Mouse (Mus musculus) CH12.LX (cell line): ENCODE measurements around the gene Cox8a. TPM values are rescaled to one million over a fixed set of nuclear protein-coding genes. Genes with fewer than 3 reads are reported as not detected.

ENCODE experiments used
- DNase-seq: peaks from one replicate; pipeline ENCODE4 v3.0.0-alpha.2; 2013; ENCODE audit errors: extremely low read depth
- H3K27ac ChIP-seq: 2 replicates; pipeline ENCODE4 v1.5.1; 2012; ENCODE audit warnings: low read depth, mild to moderate bottlenecking, control low read depth, moderate library complexity; ENCODE audit not compliant: insufficient read depth
- H3K27me3 ChIP-seq: replicated peaks from 2 replicates; pipeline ENCODE3; 2012; ENCODE audit warnings: inconsistent platforms
- H3K36me3 ChIP-seq, 2 experiments: replicated peaks in 1 of 2; 2 replicates each; pipeline versions ENCODE3 to v1.6.1; 2012; ENCODE audit warnings: inconsistent platforms in 1 of 2, low read length in 1 of 2, mild to moderate bottlenecking in 1 of 2, mixed read lengths in 1 of 2, moderate library complexity in 1 of 2; ENCODE audit not compliant: control insufficient read depth in 1 of 2, insufficient read depth in 1 of 2
- H3K4me1 ChIP-seq, 2 experiments: 2 replicates each; pipeline ENCODE4 v1.6.1; 2012; ENCODE audit warnings: inconsistent platforms in 1 of 2, moderate library complexity in 1 of 2; ENCODE audit not compliant: insufficient read depth in 2 of 2, control insufficient read depth in 1 of 2
- H3K4me2 ChIP-seq: 2 replicates; pipeline ENCODE4 v1.6.1; 2012; ENCODE audit warnings: low read depth, mild to moderate bottlenecking, control low read depth; ENCODE audit not compliant: poor library complexity, insufficient read depth, severe bottlenecking
- H3K4me3 ChIP-seq, 3 experiments: fragments of 150-350 bp in 1 of 3; sonication (generic) in 1 of 3; replicated peaks in 1 of 3; 2 replicates each; pipeline versions ENCODE3 to v1.5.1; 2011 to 2012; ENCODE audit warnings: low read depth in 2 of 3, low read length in 2 of 3, mild to moderate bottlenecking in 2 of 3, moderate library complexity in 2 of 3, control low read depth in 1 of 3, improper control_type of control experiment in 1 of 3, inconsistent platforms in 1 of 3, mixed read lengths in 1 of 3; ENCODE audit not compliant: poor library complexity in 1 of 3
- H3K79me2 ChIP-seq: replicated peaks from 2 replicates; pipeline ENCODE4 v1.6.1; 2012; ENCODE audit warnings: mild to moderate bottlenecking, moderate library complexity; ENCODE audit not compliant: control insufficient read depth, poor library complexity, insufficient read depth, severe bottlenecking; ENCODE audit errors: extremely low read depth
- H3K9ac ChIP-seq: 2 replicates; pipeline ENCODE4 v1.6.1; 2012; ENCODE audit warnings: low read depth, mild to moderate bottlenecking, control low read depth, moderate library complexity; ENCODE audit not compliant: insufficient read depth
- H3K9me3 ChIP-seq: replicated peaks from 2 replicates; pipeline ENCODE3; 2012; ENCODE audit warnings: low read length, inconsistent platforms, mixed read lengths
- BHLHE40 ChIP-seq: IDR thresholded peaks from 2 replicates; pipeline ENCODE4 v1.6.1; 2011; ENCODE audit warnings: mild to moderate bottlenecking, low read depth, low read length, improper control_type of control experiment
- CHD1 ChIP-seq: IDR thresholded peaks from 2 replicates; pipeline ENCODE4 v1.6.1; 2012; ENCODE audit warnings: low read depth, low read length, improper control_type of control experiment, inconsistent platforms
- CHD2 ChIP-seq: IDR thresholded peaks from 2 replicates; pipeline ENCODE4 v1.6.1; 2011; ENCODE audit warnings: low read length, improper control_type of control experiment
- E2F4 ChIP-seq: IDR thresholded peaks from 2 replicates; pipeline ENCODE4 v1.6.1; 2011; ENCODE audit warnings: low read depth, low read length, improper control_type of control experiment; ENCODE audit not compliant: insufficient replicate concordance
- EP300 ChIP-seq: IDR thresholded peaks from 2 replicates; pipeline ENCODE4 v1.6.1; 2011; ENCODE audit warnings: low read length, improper control_type of control experiment
- GABPA ChIP-seq: IDR thresholded peaks from 2 replicates; pipeline ENCODE4 v1.6.1; 2012; ENCODE audit warnings: low read depth, low read length, improper control_type of control experiment, inconsistent platforms; ENCODE audit not compliant: insufficient replicate concordance
- HCFC1 ChIP-seq: IDR thresholded peaks from 2 replicates; pipeline ENCODE4 v1.6.1; 2012; ENCODE audit warnings: low read depth, mild to moderate bottlenecking, inconsistent platforms, low read length, improper control_type of control experiment
- IRF4 ChIP-seq: IDR thresholded peaks from 2 replicates; pipeline ENCODE4 v1.6.1; 2014; ENCODE audit warnings: low read depth, mild to moderate bottlenecking, inconsistent platforms, low read length, improper control_type of control experiment
- KAT2A ChIP-seq: IDR thresholded peaks from 2 replicates; pipeline ENCODE4 v1.6.1; 2012; ENCODE audit warnings: low read length, improper control_type of control experiment, inconsistent platforms; ENCODE audit not compliant: insufficient replicate concordance
- MAX ChIP-seq: IDR thresholded peaks from 2 replicates; pipeline ENCODE4 v1.6.1; 2011; ENCODE audit warnings: low read length, improper control_type of control experiment
- MEF2A ChIP-seq: IDR thresholded peaks from 2 replicates; pipeline ENCODE4 v1.6.1; 2014; ENCODE audit warnings: low read depth, mild to moderate bottlenecking, inconsistent platforms, low read length, improper control_type of control experiment, borderline replicate concordance
- MXI1 ChIP-seq: IDR thresholded peaks from 2 replicates; pipeline ENCODE4 v1.6.1; 2011; ENCODE audit warnings: mild to moderate bottlenecking, low read depth, low read length, improper control_type of control experiment
- MYC ChIP-seq: IDR thresholded peaks from 2 replicates; pipeline ENCODE4 v1.6.1; 2011; ENCODE audit warnings: low read depth, mild to moderate bottlenecking, improper control_type of control experiment, low read length
- PAX5 ChIP-seq: IDR thresholded peaks from 2 replicates; pipeline ENCODE4 v1.6.1; 2012; ENCODE audit warnings: low read length, inconsistent platforms, mixed read lengths
- POLR2A ChIP-seq: IDR thresholded peaks from 2 replicates; pipeline ENCODE4 v1.6.1; 2011; ENCODE audit warnings: low read depth, mild to moderate bottlenecking, improper control_type of control experiment, low read length
- POLR2AphosphoS2 ChIP-seq: IDR thresholded peaks from 2 replicates; pipeline ENCODE4 v1.6.1; 2011; ENCODE audit warnings: low read depth, low read length, improper control_type of control experiment
- RAD21 ChIP-seq: IDR thresholded peaks from 2 replicates; pipeline ENCODE4 v1.6.1; 2011; ENCODE audit warnings: low read depth, mild to moderate bottlenecking, low read length, improper control_type of control experiment, moderate library complexity
- SIN3A ChIP-seq: IDR thresholded peaks from 2 replicates; pipeline ENCODE4 v1.6.1; 2012; ENCODE audit warnings: low read length, improper control_type of control experiment, inconsistent platforms
- SMC3 ChIP-seq: IDR thresholded peaks from 2 replicates; pipeline ENCODE4 v1.6.1; 2011; ENCODE audit warnings: low read depth, low read length, improper control_type of control experiment
- UBTF ChIP-seq: IDR thresholded peaks from 2 replicates; pipeline ENCODE4 v1.6.1; 2012; ENCODE audit warnings: low read depth, mild to moderate bottlenecking, inconsistent platforms, low read length, improper control_type of control experiment, moderate library complexity
- USF1 ChIP-seq: IDR thresholded peaks from 2 replicates; pipeline ENCODE4 v1.6.1; 2014; ENCODE audit warnings: low read depth, mild to moderate bottlenecking, inconsistent platforms, low read length, improper control_type of control experiment
- USF2 ChIP-seq: conservative IDR thresholded peaks from 2 replicates; pipeline ENCODE4 v1.6.1; 2011; ENCODE audit warnings: low read depth, low read length, improper control_type of control experiment
- ZC3H11A ChIP-seq: IDR thresholded peaks from 2 replicates; pipeline ENCODE4 v1.6.1; 2012; ENCODE audit warnings: low read depth, mild to moderate bottlenecking, inconsistent platforms, low read length, improper control_type of control experiment
- ZMIZ1 ChIP-seq: IDR thresholded peaks from 2 replicates; pipeline ENCODE4 v1.6.1; 2012; ENCODE audit warnings: low read depth, mild to moderate bottlenecking, inconsistent platforms, low read length, improper control_type of control experiment
- ZNF384 ChIP-seq: IDR thresholded peaks from 2 replicates; pipeline ENCODE4 v1.6.1; 2012; ENCODE audit warnings: low read depth, low read length, improper control_type of control experiment, inconsistent platforms
- dilution Hi-C: fragments of 300-500 bp; cut with MboI; formaldehyde crosslinking; loops from 2 replicates; pipeline ENCODE4 v1.14.3; 2020; ENCODE audit warnings: low sequenced_read_pairs; ENCODE audit not compliant: extremely low pct_unique_long_range_greater_than_20kb, extremely low pct_ligation_motif_present
- in situ Hi-C: fragments of 300-500 bp; cut with MboI; formaldehyde crosslinking; loops from 3 replicates; pipeline ENCODE4 v1.14.3; 2019; ENCODE audit warnings: low sequenced_read_pairs, low pct_ligation_motif_present, low pct_unique_long_range_greater_than_20kb, mixed read lengths
- polyA plus RNA-seq: library from polyadenylated mRNA; unstranded; fragments of >175 nt; gene quantifications from 2 replicates; pipeline ENCODE4 v1.2.1, GENCODE M21; 2012; ENCODE audit warnings: low read depth; ENCODE audit not compliant: insufficient read length
- total RNA-seq, 2 experiments: library from RNA; depleted of rRNA; stranded (reverse); fragments of 300-350 nt in 1 of 2; fragments of >200 nt in 1 of 2; gene quantifications; 2 replicates each; pipeline ENCODE4 v1.2.3; 2012 to 2014

The Cox8a gene
- total and polyA plus RNA-seq, 3 experiments: 326 to 896 (median 822) TPM

- no peaks in the 10 kb centered on the region for H3K9me3 ChIP-seq
- peaks cover 8 to 37% of the 10 kb centered on the region in 2 experiments; a peak in 3 of 4 replicates for H3K4me1 ChIP-seq
- peaks cover 18 to 28% of the 10 kb centered on the region in 2 experiments for H3K36me3 ChIP-seq
- H3K79me2 ChIP-seq: peaks cover 33% of the 10 kb centered on the region
- in situ Hi-C loops: no loop called here
- H3K4me2 ChIP-seq: no peak overlapping the region
- dilution Hi-C loops: no loop called here
- TF ChIP-seq RAD21: no peak
- TF ChIP-seq, all 38 proteins: peak for 0
- Histone ChIP-seq H3K4me3 (no peak overlapping the region), H3K27ac (no peak overlapping the region), H3K27me3 (no peaks in the 10 kb centered on the region), H3K9ac (no peak overlapping the region)
- DNase-seq: no peak
Observed at GRCm38 (mm10) chr19:7218753-7219152, 1.3 kb upstream of the Cox8a start.

GRCm38 (mm10) chr19:7217926-7218267 lies 481 bp upstream of the Cox8a start:
- no peak for TF ChIP-seq IRF4
- no peak for TF ChIP-seq POLR2AphosphoS2
- no peak for TF ChIP-seq GABPA
- TF ChIP-seq E2F4: no peak
- TF ChIP-seq ZC3H11A: no peak
- no peak for TF ChIP-seq EP300
- TF ChIP-seq SIN3A: no peak
- no peak for TF ChIP-seq USF2
- TF ChIP-seq BHLHE40: no peak
- TF ChIP-seq ZMIZ1: no peak
- TF ChIP-seq MXI1: no peak
- no peak for DNase-seq
- Histone ChIP-seq H3K79me2 (peaks cover 36% of the 10 kb centered on the region), H3K27ac (no peak overlapping the region), H3K4me3 (peak overlapping the region; percentile 46 to 81 (median 58)), H3K4me1 (peaks cover 8 to 37% of the 10 kb centered on the region in 2 experiments; a peak in 3 of 4 replicates), H3K4me2 (peak overlapping the region; percentile 74), H3K36me3 (peaks cover 21 to 36% of the 10 kb centered on the region in 2 experiments), H3K9me3 (no peaks in the 10 kb centered on the region), H3K27me3 (no peaks in the 10 kb centered on the region), H3K9ac (no peak overlapping the region)
- in situ Hi-C loops (no loop called here), dilution Hi-C loops (no loop called here)

GRCm38 (mm10) chr19:7214484-7214883 lies 2.9 kb downstream of the Cox8a start:
- dilution Hi-C loops: no loop called here
- H3K36me3 ChIP-seq: peaks cover 29 to 56% of the 10 kb centered on the region in 2 experiments
- H3K9ac ChIP-seq: no peak overlapping the region

More at GRCm38 (mm10) chr19:7214484-7214883, 2.9 kb downstream of the Cox8a start:
- no peak overlapping the region for H3K4me2 ChIP-seq
- TF ChIP-seq SMC3 (no peak), HCFC1 (no peak), SIN3A (no peak), ZNF384 (no peak), KAT2A (no peak), IRF4 (no peak), PAX5 (no peak), UBTF (no peak), CHD2 (no peak), POLR2A (no peak; the same call in 1 of the 2 replicates), MEF2A (no peak), MYC (no peak), MAX (no peak), CHD1 (no peak), USF2 (no peak), USF1 (no peak)
- TF ChIP-seq, all 38 proteins: peak for 0
- peaks cover 8 to 33% of the 10 kb centered on the region in 2 experiments; a peak in 3 of 4 replicates for H3K4me1 ChIP-seq
- in situ Hi-C loops: no loop called here
- H3K9me3 ChIP-seq: no peaks in the 10 kb centered on the region
- H3K4me3 ChIP-seq: no peak overlapping the region
- H3K27me3 ChIP-seq: no peaks in the 10 kb centered on the region
- no peak overlapping the region for H3K27ac ChIP-seq
- peaks cover 43% of the 10 kb centered on the region for H3K79me2 ChIP-seq
- no peak for DNase-seq
